Mouse (Mus musculus): Measurements from ENCODE around the gene AL731706.1. TPM values are rescaled to one million over a fixed set of nuclear protein-coding genes. Genes with fewer than 3 reads are reported as not detected.

AL731706.1 gene
- polyA plus RNA-seq, 1 experiment from 2014 or later, result 45.6 TPM

DNA sequence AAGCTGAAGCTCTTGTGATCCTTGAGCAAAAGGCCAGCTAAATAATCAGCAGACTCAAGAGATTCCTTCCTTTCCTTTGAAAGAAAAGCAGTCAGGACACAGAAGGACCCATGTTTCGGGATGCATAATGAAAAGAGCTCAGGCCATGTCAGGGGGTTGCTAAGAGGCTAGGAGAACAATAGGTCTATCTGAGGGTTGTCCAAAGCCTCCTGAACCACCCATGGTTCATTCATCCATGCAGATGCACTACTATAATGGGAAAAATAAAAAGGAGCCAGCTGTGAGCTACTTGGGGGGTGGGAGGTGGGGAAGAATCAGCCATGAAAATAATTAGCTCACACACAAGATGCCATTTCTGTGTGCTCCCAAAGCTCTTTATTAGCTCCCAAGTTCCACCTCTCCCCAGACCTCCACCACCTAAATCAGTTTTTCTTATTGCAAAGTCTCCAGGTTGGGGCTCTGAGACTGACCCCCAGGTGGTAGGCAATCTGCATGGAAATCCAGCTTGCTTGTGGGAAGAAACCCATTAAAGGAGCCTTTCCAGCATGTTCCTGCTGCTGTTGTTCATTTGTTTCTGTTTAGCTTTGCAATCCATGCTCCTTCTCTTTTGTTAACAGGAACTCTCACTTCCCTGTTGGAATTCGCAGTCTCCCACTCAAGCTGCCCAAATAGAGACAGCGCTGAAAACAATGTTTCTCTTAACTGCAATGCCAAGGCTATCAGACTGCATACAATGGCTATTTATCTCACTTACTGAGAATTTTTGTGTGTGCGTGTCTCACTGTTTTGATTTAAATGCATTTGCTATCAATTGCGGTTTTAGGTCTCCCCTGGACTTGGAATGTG, 36.4 kb downstream of the AL731706.1 start:
- H3K4me1 ChIP-seq (ENCODE audit: control insufficient read depth, insufficient read depth, low read length), result no peaks in the 10 kb centered on the region
- H3K27ac ChIP-seq (ENCODE audit: low read length), result no peak overlapping the region
- no peak overlapping the region for H3K9ac ChIP-seq (ENCODE audit: low read depth, low read length)
- H3K36me3 ChIP-seq (ENCODE audit: control insufficient read depth, insufficient read depth, low read length), result no peaks in the 10 kb centered on the region
- H3K4me3 ChIP-seq (ENCODE audit: low read length), result no peak overlapping the region
- H3K9me3 ChIP-seq (ENCODE audit: control insufficient read depth, low read length), result no peaks in the 10 kb centered on the region
- H3K27me3 ChIP-seq (replicated peaks; ENCODE audit: control insufficient read depth, insufficient read depth, low read length), result no peaks in the 10 kb centered on the region
- WGBS, result 48% methylated on average over 5 of the region's 5 CpGs
- no peak for ATAC-seq
- H3K4me2 ChIP-seq (ENCODE audit: low read depth, low read length), result no peak overlapping the region

DNA sequence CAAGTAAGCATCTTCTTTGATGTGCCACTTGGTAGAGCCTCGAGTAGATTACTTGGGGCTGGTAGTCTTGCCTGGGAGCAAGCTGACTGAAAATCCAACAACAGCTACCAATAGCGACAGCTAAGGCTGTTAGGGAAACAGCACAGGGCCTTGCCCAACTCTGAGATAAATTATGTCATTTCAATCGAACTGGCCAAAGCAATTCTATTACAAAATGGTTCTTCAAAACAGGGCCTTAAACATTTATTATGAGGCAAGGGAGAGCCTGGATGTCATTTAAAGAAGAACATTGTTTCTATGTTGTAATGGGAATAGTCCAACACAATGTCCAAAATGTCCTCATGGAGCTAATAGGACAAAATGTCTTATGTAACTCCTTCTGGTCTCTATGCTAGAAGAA, 40.8 kb downstream of the AL731706.1 start:
- Histone ChIP-seq H3K4me3 (ENCODE audit: low read length) (no peak overlapping the region), H3K4me2 (ENCODE audit: low read depth, low read length) (no peak overlapping the region), H3K9ac (ENCODE audit: low read depth, low read length) (no peak overlapping the region), H3K4me1 (ENCODE audit: control insufficient read depth, insufficient read depth, low read length) (no peaks in the 10 kb centered on the region), H3K27me3 (replicated peaks; ENCODE audit: control insufficient read depth, insufficient read depth, low read length) (no peaks in the 10 kb centered on the region), H3K9me3 (ENCODE audit: control insufficient read depth, low read length) (0 out of 2 replicates have a peak, but pooled peaks cover 1% of the 10 kb centered on the region), H3K27ac (ENCODE audit: low read length) (no peak overlapping the region), H3K36me3 (ENCODE audit: control insufficient read depth, insufficient read depth, low read length) (no peaks in the 10 kb centered on the region)
- WGBS, result 65% methylated on average over 3 of the region's 3 CpGs
- no peak for ATAC-seq

DNA sequence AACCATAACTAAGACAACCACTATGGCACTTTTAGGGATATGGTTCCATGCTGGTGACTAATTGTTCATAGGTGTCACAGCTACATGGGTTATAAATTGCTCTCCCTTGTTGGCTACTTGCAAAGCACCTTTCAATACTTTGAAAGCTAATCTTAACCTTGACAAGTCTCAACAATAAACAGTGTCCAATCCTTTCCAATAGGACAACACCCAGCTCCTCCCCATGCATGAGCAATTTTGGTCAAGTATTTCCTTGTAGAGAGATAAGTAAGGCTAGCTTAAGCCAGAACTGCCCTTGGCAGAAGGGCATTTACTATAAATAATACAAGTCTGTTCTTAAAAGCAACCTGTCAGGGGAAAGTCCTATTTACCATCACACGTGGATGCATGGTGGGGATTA, 53.2 kb downstream of the AL731706.1 start:
- Histone ChIP-seq H3K9me3 (ENCODE audit: control insufficient read depth, low read length) (no peaks in the 10 kb centered on the region), H3K36me3 (ENCODE audit: control insufficient read depth, insufficient read depth, low read length) (no peaks in the 10 kb centered on the region), H3K9ac (ENCODE audit: low read depth, low read length) (no peak overlapping the region), H3K4me1 (ENCODE audit: control insufficient read depth, insufficient read depth, low read length) (no peaks in the 10 kb centered on the region; the same call in 1 of the 2 replicates), H3K4me2 (ENCODE audit: low read depth, low read length) (no peak overlapping the region), H3K27ac (ENCODE audit: low read length) (no peak overlapping the region), H3K27me3 (replicated peaks; ENCODE audit: control insufficient read depth, insufficient read depth, low read length) (no peaks in the 10 kb centered on the region), H3K4me3 (ENCODE audit: low read length) (no peak overlapping the region)
- 29% methylated on average over 1 of the region's 1 CpGs for WGBS
- ATAC-seq, result peak; percentile 71

DNA sequence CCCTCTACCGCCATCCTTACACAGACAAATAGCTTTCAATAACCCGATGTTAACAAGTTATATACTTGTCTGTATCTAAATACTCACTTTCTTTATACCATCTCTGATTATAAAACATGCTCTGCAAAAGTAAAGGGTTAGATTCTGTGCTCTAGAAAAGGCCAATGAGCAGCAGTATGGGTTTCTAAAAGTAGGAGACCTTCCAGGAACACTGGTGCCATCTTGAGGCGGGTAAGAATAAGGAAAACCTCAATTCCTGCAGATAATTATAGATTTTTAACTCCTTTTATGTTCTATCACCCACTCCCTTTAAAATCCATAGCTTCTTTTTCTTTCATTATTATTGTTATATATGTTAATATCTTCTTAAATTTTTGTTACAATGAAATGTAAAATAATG, 55.3 kb downstream of the AL731706.1 start:
- ATAC-seq, result no peak
- Histone ChIP-seq H3K4me3 (ENCODE audit: low read length) (no peak overlapping the region), H3K27me3 (replicated peaks; ENCODE audit: control insufficient read depth, insufficient read depth, low read length) (no peaks in the 10 kb centered on the region), H3K4me1 (ENCODE audit: control insufficient read depth, insufficient read depth, low read length) (no peaks in the 10 kb centered on the region; the same call in 1 of the 2 replicates), H3K4me2 (ENCODE audit: low read depth, low read length) (no peak overlapping the region), H3K27ac (ENCODE audit: low read length) (no peak overlapping the region), H3K36me3 (ENCODE audit: control insufficient read depth, insufficient read depth, low read length) (no peaks in the 10 kb centered on the region), H3K9me3 (ENCODE audit: control insufficient read depth, low read length) (no peaks in the 10 kb centered on the region), H3K9ac (ENCODE audit: low read depth, low read length) (no peak overlapping the region)
- 67% methylated on average over 3 of the region's 3 CpGs for WGBS

GRCm38 (mm10) chr2:136834715-136835075, 56.5 kb downstream of the AL731706.1 start:
- H3K27ac ChIP-seq (ENCODE audit: low read length), result no peak overlapping the region; the same call in 1 of the 2 replicates
- 57% methylated on average over 1 of the region's 1 CpGs for WGBS
- peak; percentile 90 for ATAC-seq
- no peak overlapping the region for H3K4me2 ChIP-seq (ENCODE audit: low read depth, low read length)
- no peak overlapping the region for H3K9ac ChIP-seq (ENCODE audit: low read depth, low read length)
- no peaks in the 10 kb centered on the region; the same call in 1 of the 2 replicates for H3K4me1 ChIP-seq (ENCODE audit: control insufficient read depth, insufficient read depth, low read length)
- H3K4me3 ChIP-seq (ENCODE audit: low read length), result no peak overlapping the region
- H3K36me3 ChIP-seq (ENCODE audit: control insufficient read depth, insufficient read depth, low read length), result no peaks in the 10 kb centered on the region
- H3K9me3 ChIP-seq (ENCODE audit: control insufficient read depth, low read length), result no peaks in the 10 kb centered on the region
- H3K27me3 ChIP-seq (replicated peaks; ENCODE audit: control insufficient read depth, insufficient read depth, low read length), result no peaks in the 10 kb centered on the region

DNA sequence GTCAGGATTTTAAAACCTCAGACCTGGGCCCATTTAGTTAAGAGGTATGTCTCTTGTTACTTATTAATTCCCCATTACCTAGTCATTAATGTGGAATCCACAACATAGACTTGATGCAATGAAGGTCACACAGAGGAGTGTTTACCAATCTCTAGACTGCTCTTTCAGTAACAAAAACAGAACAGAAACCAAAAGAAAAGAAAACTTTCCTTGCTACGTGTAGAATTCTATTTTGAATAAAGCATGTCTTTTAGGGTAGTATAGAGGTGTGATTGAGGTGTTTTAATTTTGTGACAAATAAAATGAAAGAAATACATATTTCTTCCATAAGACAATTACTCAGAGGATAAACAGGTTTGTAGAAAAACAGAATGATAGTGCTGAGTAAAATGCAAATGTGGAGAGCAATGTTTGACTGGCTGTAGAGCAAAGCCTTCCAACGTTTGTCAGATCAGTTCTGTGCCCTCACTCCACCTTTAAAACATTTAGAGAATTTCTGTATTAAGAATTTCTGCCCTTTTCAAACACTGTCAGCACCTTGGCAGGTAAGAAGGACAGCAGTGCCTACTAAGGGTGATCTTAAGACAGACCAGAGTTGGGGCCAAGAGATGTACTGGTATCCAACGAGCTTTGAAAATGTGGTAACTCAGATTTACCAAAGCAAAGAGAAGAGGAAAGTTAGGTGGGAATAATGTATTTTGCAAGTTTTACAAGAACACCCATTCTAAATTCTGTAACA, 57.0 kb downstream of the AL731706.1 start:
- H3K4me1 ChIP-seq (ENCODE audit: control insufficient read depth, insufficient read depth, low read length), result no peaks in the 10 kb centered on the region; the same call in 1 of the 2 replicates
- ATAC-seq, result peak; percentile 51; the same call in 1 of the 2 replicates
- H3K9ac ChIP-seq (ENCODE audit: low read depth, low read length), result no peak overlapping the region
- no peaks in the 10 kb centered on the region for H3K36me3 ChIP-seq (ENCODE audit: control insufficient read depth, insufficient read depth, low read length)
- no peak overlapping the region for H3K4me3 ChIP-seq (ENCODE audit: low read length)
- H3K27me3 ChIP-seq (replicated peaks; ENCODE audit: control insufficient read depth, insufficient read depth, low read length), result no peaks in the 10 kb centered on the region
- WGBS, result 61% methylated on average over 3 of the region's 3 CpGs
- no peaks in the 10 kb centered on the region for H3K9me3 ChIP-seq (ENCODE audit: control insufficient read depth, low read length)
- no peak overlapping the region for H3K4me2 ChIP-seq (ENCODE audit: low read depth, low read length)
- peak overlapping the region; percentile 57; the same call in 1 of the 2 replicates for H3K27ac ChIP-seq (ENCODE audit: low read length)

DNA sequence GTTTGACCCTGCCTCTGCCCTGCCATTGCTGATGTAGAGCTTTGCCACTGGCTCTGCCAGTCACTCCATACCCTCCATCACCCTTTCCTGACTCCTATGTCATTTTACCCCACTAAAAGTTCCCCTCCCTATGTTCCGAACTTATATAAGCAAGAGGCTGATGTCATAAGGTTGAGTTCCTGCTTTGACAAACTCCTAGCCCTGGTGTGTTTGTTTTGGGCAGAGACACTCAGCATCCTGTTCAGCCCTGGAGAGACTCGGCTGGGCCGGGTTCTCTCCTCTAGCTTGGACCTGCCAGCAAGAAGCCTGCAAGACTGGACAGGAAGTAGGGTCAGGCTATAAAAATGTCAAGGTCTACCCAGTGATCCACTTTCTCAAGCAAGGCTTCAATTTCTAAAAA, 58.3 kb downstream of the AL731706.1 start:
- WGBS, result 51% methylated on average over 3 of the region's 3 CpGs
- no peaks in the 10 kb centered on the region for H3K27me3 ChIP-seq (replicated peaks; ENCODE audit: control insufficient read depth, insufficient read depth, low read length)
- H3K36me3 ChIP-seq (ENCODE audit: control insufficient read depth, insufficient read depth, low read length), result no peaks in the 10 kb centered on the region
- ATAC-seq, result no peak
- H3K4me3 ChIP-seq (ENCODE audit: low read length), result no peak overlapping the region
- no peak overlapping the region for H3K27ac ChIP-seq (ENCODE audit: low read length)
- no peak overlapping the region for H3K4me2 ChIP-seq (ENCODE audit: low read depth, low read length)
- no peak overlapping the region for H3K9ac ChIP-seq (ENCODE audit: low read depth, low read length)
- H3K9me3 ChIP-seq (ENCODE audit: control insufficient read depth, low read length), result no peaks in the 10 kb centered on the region
- no peaks in the 10 kb centered on the region; the same call in 1 of the 2 replicates for H3K4me1 ChIP-seq (ENCODE audit: control insufficient read depth, insufficient read depth, low read length)

Other genes starting within 250 kb of the AL731706.1 start
- 8.0 and 9.2 TPM in 2 replicates for gene Snap25, start 177.9 kb downstream of the AL731706.1 start, polyA plus RNA-seq (2015; fragmentation: Nextera tagmentation; extraction: Ambion mirVana)
- 50.8 and 55.8 TPM in 2 replicates for gene AL731706.2, start 5.7 kb downstream of the AL731706.1 start, polyA plus RNA-seq (2015; fragmentation: Nextera tagmentation; extraction: Ambion mirVana)
- 4.4 and 5.1 TPM in 2 replicates for gene Slx4ip, start 171 bp downstream of the AL731706.1 start, polyA plus RNA-seq (2015; fragmentation: Nextera tagmentation; extraction: Ambion mirVana)
- gene Mkks, start within 50 bp of the AL731706.1 start, polyA plus RNA-seq (2015; fragmentation: Nextera tagmentation; extraction: Ambion mirVana), result 17.3 and 18.9 TPM in 2 replicates
- 5.1 and 8.9 TPM in 2 replicates for gene Jag1, start 225.3 kb upstream of the AL731706.1 start, polyA plus RNA-seq (2015; fragmentation: Nextera tagmentation; extraction: Ambion mirVana)

Data from intestine, embryonic 16.5 days (tissue).